In genomic region chr13:21833461-21833860, GRCm38 (mm10) we compare ENCODE assay signal across 9 mouse cellular contexts. TPM values are rescaled to one million over a fixed set of nuclear protein-coding genes. Genes with fewer than 3 reads are reported as not detected.
A peak's percentile ranks its signal among the peaks of the same experiment; 100 is the strongest.
DNase-seq lines count a peak whose midpoint lies in the region; ATAC-seq and TF ChIP-seq lines count a peak whose summit lies in the region.
"Not testable (repeated sequence)": the region's sequence is repeated elsewhere in the genome, so short reads cannot be mapped to it uniquely, and the experiment has no call there.
"Had no signal": no experiment of that assay in that cellular context is flagged by ENCODE, and none has a peak within 500 bp of the region (broad histone marks: within the 10 kb centered on the region; RNA-seq: fewer than 3 reads in every experiment).

Gene Hist1h2ap, minus strand, starts transcription at chr13:21833507.
Gene Hist1h2br, plus strand, starts transcription at chr13:21833743.

- not testable (repeated sequence) for H3K27ac ChIP-seq in hindbrain, embryonic 13.5 days; liver, embryonic 11.5 days (ENCODE audit: low read depth, low read length); midbrain, embryonic 13.5 days; stomach, postnatal 0 days (replicated peaks)

- not testable (repeated sequence) for TF ChIP-seq EP300 in stomach, postnatal 0 days (optimal IDR thresholded peaks at IDR 0.05)

- H3K9ac ChIP-seq in hindbrain, embryonic 13.5 days; liver, embryonic 11.5 days (ENCODE audit: low read depth, low read length); midbrain, embryonic 13.5 days (replicated peaks); stomach, postnatal 0 days (ENCODE audit: low read length): not testable (repeated sequence)

- not testable (repeated sequence) for H3K4me2 ChIP-seq in hindbrain, embryonic 13.5 days; liver, embryonic 11.5 days; midbrain, embryonic 13.5 days (replicated peaks); stomach, postnatal 0 days (replicated peaks; ENCODE audit: low read depth)

- H3K4me1 ChIP-seq in hindbrain, embryonic 13.5 days (replicated peaks); liver, embryonic 11.5 days (replicated peaks; ENCODE audit: control insufficient read depth, insufficient read depth, low read length); midbrain, embryonic 13.5 days (replicated peaks); stomach, postnatal 0 days (replicated peaks; ENCODE audit: control insufficient read depth, insufficient read depth): not testable (repeated sequence)

- DNase-seq in adrenal gland, adult 2 months; heart, adult 8-10 months (ENCODE audit: low spot score); layer of hippocampus, postnatal 10 days (ENCODE audit: low spot score in 2 of 2); liver, embryonic 11.5 days (ENCODE audit: low spot score); stomach, postnatal 0 days (ENCODE audit: low spot score): not testable (repeated sequence)

- not testable (repeated sequence) for TF ChIP-seq CTCF in stomach, postnatal 0 days (IDR thresholded peaks at IDR 0.05; ENCODE audit: low read depth)

- H3K36me3 ChIP-seq in hindbrain, embryonic 13.5 days; liver, embryonic 11.5 days (ENCODE audit: control insufficient read depth, insufficient read depth, low read length); midbrain, embryonic 13.5 days; stomach, postnatal 0 days (ENCODE audit: control insufficient read depth, insufficient read depth, low read length): not testable (repeated sequence)

- H3K9me3 ChIP-seq in hindbrain, embryonic 13.5 days; liver, embryonic 11.5 days (ENCODE audit: control insufficient read depth, low read length); midbrain, embryonic 13.5 days; stomach, postnatal 0 days (ENCODE audit: control insufficient read depth, low read length): not testable (repeated sequence)

- ATAC-seq in erythroid progenitor cell, adult 5-6 weeks (replicated peaks; ENCODE audit: low FRiP score, poor library complexity, severe bottlenecking): peak; percentile 75
- peak; percentile 97 for ATAC-seq in hindbrain, embryonic 13.5 days (ENCODE audit: low FRiP score)
- peak; percentile 83 for ATAC-seq in liver, embryonic 11.5 days (replicated peaks; ENCODE audit: low FRiP score)
- peak; percentile 97 for ATAC-seq in midbrain, embryonic 13.5 days
- peak; percentile 95 for ATAC-seq in stomach, postnatal 0 days (ENCODE audit: low FRiP score, low TSS enrichment)

- not testable (repeated sequence) for H3K4me3 ChIP-seq in hindbrain, embryonic 13.5 days; liver, embryonic 11.5 days (ENCODE audit: low read depth, low read length); midbrain, embryonic 13.5 days (replicated peaks); stomach, postnatal 0 days (ENCODE audit: low read depth, low read length)

- H3K27me3 ChIP-seq in hindbrain, embryonic 13.5 days; liver, embryonic 11.5 days (replicated peaks; ENCODE audit: control insufficient read depth, insufficient read depth, low read length); midbrain, embryonic 13.5 days; stomach, postnatal 0 days (ENCODE audit: control insufficient read depth, insufficient read depth, low read length): not testable (repeated sequence)

- WGBS in hindbrain, embryonic 13.5 days: no CpG with 5 or more reads among the region's 24 CpGs
- WGBS in liver, embryonic 11.5 days: no CpG with 5 or more reads among the region's 24 CpGs
- no CpG with 5 or more reads among the region's 24 CpGs for WGBS in midbrain, embryonic 13.5 days
- no CpG with 5 or more reads among the region's 24 CpGs for WGBS in stomach, postnatal 0 days

RNA-seq across cellular contexts. Expression of gene Hist1h2ap, which starts in this region (rescaled TPM):
- total RNA-seq in adrenal gland, adult 2 months (2021): 10 to 100 TPM; 24.8 to 29.8 TPM
- polyA plus RNA-seq in adrenal gland, adult 2 months (2012; rRNA removed): 126 and 141 TPM in 2 replicates
- total RNA-seq in erythroid progenitor cell, adult 5-6 weeks (2015; ENCODE audit: low replicate concordance): 209 and 329 TPM in 2 replicates
- total RNA-seq in erythroid progenitor cell, adult 5-6 weeks (2017; ENCODE audit: low replicate concordance): 6,300 and 16,342 TPM in 2 replicates
- total RNA-seq in heart, adult 8-10 months (2022): 10 to 100 TPM in 1 of 4 experiments, 1 to 10 TPM in 2, not detected in 1; 3.1 to 13.1 (median 4.1) TPM
- 898 and 915 TPM in 2 replicates for polyA plus RNA-seq in hindbrain, embryonic 13.5 days (2015; fragmentation: Nextera tagmentation; extraction: Ambion mirVana)
- 10 to 100 TPM; 67.2 to 82.7 TPM for total RNA-seq in layer of hippocampus, postnatal 10 days (2021)
- polyA plus RNA-seq in liver, embryonic 11.5 days (2014; fragmentation: Nextera tagmentation; extraction: Ambion mirVana): 4,759 and 5,033 TPM in 2 replicates
- polyA plus RNA-seq in midbrain, embryonic 13.5 days (2015; fragmentation: Nextera tagmentation; extraction: Ambion mirVana): 1,729 and 1,932 TPM in 2 replicates
- polyA plus RNA-seq in stomach, postnatal 0 days (2015; fragmentation: Nextera tagmentation; extraction: Ambion mirVana): 1,237 and 1,874 TPM in 2 replicates
- total RNA-seq: gastrocnemius, adult 18-20 months had no signal

RNA-seq across cellular contexts. Expression of gene Hist1h2br, which starts in this region (rescaled TPM):
- total RNA-seq in adrenal gland, adult 2 months (2021): 10 to 100 TPM; 36.5 to 55.8 TPM
- polyA plus RNA-seq in adrenal gland, adult 2 months (2012; rRNA removed): 12.6 and 15.9 TPM in 2 replicates
- 696 and 939 TPM in 2 replicates for total RNA-seq in erythroid progenitor cell, adult 5-6 weeks (2015; ENCODE audit: low replicate concordance)
- 393 and 1,610 TPM in 2 replicates for total RNA-seq in erythroid progenitor cell, adult 5-6 weeks (2017; ENCODE audit: low replicate concordance)
- 10 to 100 TPM; 25.5 to 37.9 (median 28.9) TPM for total RNA-seq in heart, adult 8-10 months (2022)
- 7.5 and 7.7 TPM in 2 replicates for polyA plus RNA-seq in hindbrain, embryonic 13.5 days (2015; fragmentation: Nextera tagmentation; extraction: Ambion mirVana)
- 10 to 100 TPM; 52.5 to 64.9 TPM for total RNA-seq in layer of hippocampus, postnatal 10 days (2021)
- 12.6 and 19.7 TPM in 2 replicates for polyA plus RNA-seq in liver, embryonic 11.5 days (2014; fragmentation: Nextera tagmentation; extraction: Ambion mirVana)
- polyA plus RNA-seq in midbrain, embryonic 13.5 days (2015; fragmentation: Nextera tagmentation; extraction: Ambion mirVana): 11.3 and 12.2 TPM in 2 replicates
- 8.1 and 10.0 TPM in 2 replicates for polyA plus RNA-seq in stomach, postnatal 0 days (2015; fragmentation: Nextera tagmentation; extraction: Ambion mirVana)

Comparison
In these comparisons a context has a peak if more than half of its experiments do, and no peak if none do; other contexts are left out.
1. RNA of gene Hist1h2br (total RNA-seq): 393 to 1,610 TPM in erythroid progenitor cell, adult 5-6 weeks; 52.5 to 64.9 TPM in layer of hippocampus, postnatal 10 days, 36.5 to 55.8 TPM in adrenal gland, adult 2 months and 25.5 to 37.9 TPM in heart, adult 8-10 months; every median in the first group is over 4 times any median in the second.
2. Peak in every context shown above with its lines, with median percentiles within 50 percentile points of each other: ATAC-seq.